ENCODE assay signal across 19 mouse cellular contexts in genomic region chr10:117799806-117800205, GRCm38 (mm10). TPM values are rescaled to one million over a fixed set of nuclear protein-coding genes. Genes with fewer than 3 reads are reported as not detected.
DNase-seq lines count a peak whose midpoint lies in the region; ATAC-seq and TF ChIP-seq lines count a peak whose summit lies in the region.
"Had no signal": no experiment of that assay in that cellular context is flagged by ENCODE, and none has a peak within 500 bp of the region (broad histone marks: within the 10 kb centered on the region; RNA-seq: fewer than 3 reads in every experiment).

No protein-coding gene starts in this region.

- no peaks in the 10 kb centered on the region for H3K9me3 ChIP-seq in heart, embryonic 10.5 days
- H3K9me3 ChIP-seq in liver, embryonic 11.5 days (ENCODE audit: control insufficient read depth, low read length), result no peaks in the 10 kb centered on the region
- H3K9me3 ChIP-seq in limb, embryonic 15.5 days, result no peaks in the 10 kb centered on the region
- H3K9me3 ChIP-seq: embryonic facial prominence, embryonic 13.5 days; hindbrain, embryonic 10.5 days had no signal

- H3K4me3 ChIP-seq in heart, embryonic 10.5 days, result no peak overlapping the region
- no peak overlapping the region for H3K4me3 ChIP-seq in liver, adult 2 months (ENCODE audit: insufficient read depth, low read depth, low read length)
- H3K4me3 ChIP-seq in liver, embryonic 11.5 days (ENCODE audit: low read depth, low read length), result no peak overlapping the region
- H3K4me3 ChIP-seq in limb, embryonic 15.5 days, result no peak overlapping the region
- H3K4me3 ChIP-seq: embryonic facial prominence, embryonic 13.5 days; forebrain, embryonic 13.5 days; gastrocnemius, adult 2 months; hindbrain, embryonic 10.5 days had no signal

- intact Hi-C loops in heart, postnatal 10 days (cut with DNase I), result no loop called here

- WGBS in heart, embryonic 10.5 days, result 88% methylated on average over 11 of the region's 11 CpGs
- 70% methylated on average over 11 of the region's 11 CpGs for WGBS in liver, adult 2 months
- 84% methylated on average over 11 of the region's 11 CpGs for WGBS in liver, embryonic 11.5 days
- WGBS in limb, embryonic 15.5 days, result 80% methylated on average over 11 of the region's 11 CpGs

- H3K4me1 ChIP-seq in heart, embryonic 10.5 days, result no peaks in the 10 kb centered on the region
- H3K4me1 ChIP-seq in liver, adult 2 months (ENCODE audit: control insufficient read depth, insufficient read depth, low read length), result peaks cover 6% of the 10 kb centered on the region; the same call in 1 of the 2 replicates
- H3K4me1 ChIP-seq in liver, embryonic 11.5 days (replicated peaks; ENCODE audit: control insufficient read depth, insufficient read depth, low read length), result peaks cover 5% of the 10 kb centered on the region; the same call in 1 of the 2 replicates
- no peaks in the 10 kb centered on the region; the same call in 1 of the 2 replicates for H3K4me1 ChIP-seq in limb, embryonic 15.5 days
- H3K4me1 ChIP-seq: embryonic facial prominence, embryonic 13.5 days; forebrain, embryonic 13.5 days; hindbrain, embryonic 10.5 days had no signal

- H3K9ac ChIP-seq in liver, adult 2 months (ENCODE audit: low read depth, low read length), result no peak overlapping the region
- H3K9ac ChIP-seq in liver, embryonic 11.5 days (ENCODE audit: low read depth, low read length), result no peak overlapping the region
- H3K9ac ChIP-seq in limb, embryonic 15.5 days, result no peak overlapping the region
- H3K9ac ChIP-seq: embryonic facial prominence, embryonic 13.5 days; forebrain, embryonic 13.5 days; hindbrain, embryonic 14.5 days had no signal

- ATAC-seq in liver, embryonic 11.5 days (replicated peaks; ENCODE audit: low FRiP score), result no peak
- peak; percentile 58; the same call in 1 of the 2 replicates for ATAC-seq in limb, embryonic 15.5 days (ENCODE audit: insufficient number of reproducible peaks, low FRiP score, low TSS enrichment, low read depth)
- ATAC-seq: forebrain, embryonic 13.5 days; Patski had no signal

- no peaks in the 10 kb centered on the region for H3K27me3 ChIP-seq in heart, embryonic 10.5 days (ENCODE audit: insufficient read depth, poor library complexity, severe bottlenecking)
- no peaks in the 10 kb centered on the region for H3K27me3 ChIP-seq in liver, adult 2 months (ENCODE audit: control insufficient read depth, insufficient read depth, low read length)
- no peaks in the 10 kb centered on the region for H3K27me3 ChIP-seq in liver, embryonic 11.5 days (replicated peaks; ENCODE audit: control insufficient read depth, insufficient read depth, low read length)
- H3K27me3 ChIP-seq in limb, embryonic 15.5 days, result no peaks in the 10 kb centered on the region
- H3K27me3 ChIP-seq: CH12.LX; embryonic facial prominence, embryonic 13.5 days; forebrain, embryonic 13.5 days; Patski had no signal

- H3K27ac ChIP-seq in heart, embryonic 10.5 days, result no peak overlapping the region
- H3K27ac ChIP-seq in liver, adult 2 months (replicated peaks; ENCODE audit: insufficient read depth, low read depth, low read length), result no peak overlapping the region; the same call in 1 of the 2 replicates
- H3K27ac ChIP-seq in liver, embryonic 11.5 days (ENCODE audit: low read depth, low read length), result no peak overlapping the region
- no peak overlapping the region for H3K27ac ChIP-seq in limb, embryonic 15.5 days
- H3K27ac ChIP-seq: embryonic facial prominence, embryonic 13.5 days; forebrain, embryonic 13.5 days; gastrocnemius, adult 2 months; hindbrain, embryonic 10.5 days; hindbrain, embryonic 14.5 days had no signal

- TF ChIP-seq CTCF in liver, adult 2 months (IDR thresholded peaks at IDR 0.05; ENCODE audit: low read depth, low read length), result no peak

- no peak overlapping the region for H3K4me2 ChIP-seq in liver, embryonic 11.5 days
- no peak overlapping the region for H3K4me2 ChIP-seq in limb, embryonic 15.5 days
- H3K4me2 ChIP-seq: embryonic facial prominence, embryonic 13.5 days; forebrain, embryonic 13.5 days; hindbrain, embryonic 14.5 days had no signal

- no peaks in the 10 kb centered on the region for H3K36me3 ChIP-seq in heart, embryonic 10.5 days
- no peaks in the 10 kb centered on the region for H3K36me3 ChIP-seq in liver, adult 2 months (ENCODE audit: control insufficient read depth, insufficient read depth, low read length)
- no peaks in the 10 kb centered on the region for H3K36me3 ChIP-seq in liver, embryonic 11.5 days (ENCODE audit: control insufficient read depth, insufficient read depth, low read length)
- no peaks in the 10 kb centered on the region for H3K36me3 ChIP-seq in limb, embryonic 15.5 days
- H3K36me3 ChIP-seq: embryonic facial prominence, embryonic 13.5 days; hindbrain, embryonic 10.5 days had no signal

- DNase-seq in heart, embryonic 10.5 days (ENCODE audit: low spot score), result peak; percentile 53
- no peak for DNase-seq in heart, postnatal 10 days
- DNase-seq in liver, adult 2 months (ENCODE audit: extremely low read depth, low read depth, low spot score), result peak; percentile 60
- DNase-seq in liver, embryonic 11.5 days (ENCODE audit: low spot score), result no peak
- no peak for DNase-seq in lung, postnatal 25 days (ENCODE audit: low spot score)
- DNase-seq: adrenal gland, adult 2 months; adrenal gland, postnatal 25 days; cerebellum, adult 18-20 months; cerebellum, adult 9-11 months; cerebellum, postnatal 36 days; gastrocnemius, adult 2 months; gastrocnemius, postnatal 25 days had no signal

- TF ChIP-seq POLR2A in liver, adult 2 months (IDR thresholded peaks at IDR 0.05; ENCODE audit: extremely low read depth, insufficient read depth, low read length), result no peak

- no peaks in the 10 kb centered on the region for H3K79me2 ChIP-seq in liver, adult 2 months (ENCODE audit: control insufficient read depth, insufficient read depth, low read length)

RNA-seq across cellular contexts. Expression of gene Nup107, which starts 7.3 kb away (rescaled TPM):
- polyA plus RNA-seq in heart, embryonic 10.5 days (2016; fragmentation: Nextera tagmentation; extraction: Ambion mirVana), result 75.0 and 84.0 TPM in 2 replicates
- total RNA-seq in heart, postnatal 10 days (2021), result 10 to 100 TPM; 14.5 to 14.7 TPM
- total RNA-seq in liver, adult 2 months (2014; rRNA removed), result 4.1 and 4.4 TPM in 2 replicates
- polyA plus RNA-seq in liver, adult 2 months (2012; rRNA removed), result 1.2 and 1.8 TPM in 2 replicates
- polyA plus RNA-seq in liver, embryonic 11.5 days (2014; fragmentation: Nextera tagmentation; extraction: Ambion mirVana), result 102 and 120 TPM in 2 replicates
- 54.2 and 54.6 TPM in 2 replicates for polyA plus RNA-seq in limb, embryonic 15.5 days (2015; fragmentation: Nextera tagmentation; extraction: Ambion mirVana)

RNA-seq across cellular contexts. Expression of gene Rap1b, which starts 46.0 kb away (rescaled TPM):
- 132 and 170 TPM in 2 replicates for polyA plus RNA-seq in heart, embryonic 10.5 days (2016; fragmentation: Nextera tagmentation; extraction: Ambion mirVana)
- total RNA-seq in heart, postnatal 10 days (2021), result 10 to 100 TPM; 89.8 to 96.6 TPM
- total RNA-seq in liver, adult 2 months (2014; rRNA removed), result 44.6 and 47.7 TPM in 2 replicates
- polyA plus RNA-seq in liver, adult 2 months (2012; rRNA removed), result 12.5 and 14.5 TPM in 2 replicates
- polyA plus RNA-seq in liver, embryonic 11.5 days (2014; fragmentation: Nextera tagmentation; extraction: Ambion mirVana), result 252 and 292 TPM in 2 replicates
- 184 and 187 TPM in 2 replicates for polyA plus RNA-seq in limb, embryonic 15.5 days (2015; fragmentation: Nextera tagmentation; extraction: Ambion mirVana)

RNA-seq across cellular contexts. Expression of gene Slc35e3, which starts 53.6 kb away (rescaled TPM):
- 10.5 and 14.9 TPM in 2 replicates for polyA plus RNA-seq in heart, embryonic 10.5 days (2016; fragmentation: Nextera tagmentation; extraction: Ambion mirVana)
- total RNA-seq in heart, postnatal 10 days (2021), result 1 to 10 TPM; 7.4 to 8.5 TPM
- 4.1 and 5.2 TPM in 2 replicates for total RNA-seq in liver, adult 2 months (2014; rRNA removed)
- polyA plus RNA-seq in liver, adult 2 months (2012; rRNA removed), result 5.2 and 7.1 TPM in 2 replicates
- 7.1 and 7.2 TPM in 2 replicates for polyA plus RNA-seq in liver, embryonic 11.5 days (2014; fragmentation: Nextera tagmentation; extraction: Ambion mirVana)
- polyA plus RNA-seq in limb, embryonic 15.5 days (2015; fragmentation: Nextera tagmentation; extraction: Ambion mirVana), result 21.5 and 25.1 TPM in 2 replicates

Comparison
In these comparisons a context has a peak if more than half of its experiments do, and no peak if none do; other contexts are left out.
1. DNase-seq: peak in heart, embryonic 10.5 days (single experiment) and liver, adult 2 months (single experiment); none in heart, postnatal 10 days (0 of 2), liver, embryonic 11.5 days (single experiment) and lung, postnatal 25 days (single experiment).
2. RNA of gene Nup107, which starts 7.3 kb away (polyA plus RNA-seq): 102 to 120 TPM in liver, embryonic 11.5 days, 75.0 to 84.0 TPM in heart, embryonic 10.5 days and 54.2 to 54.6 TPM in limb, embryonic 15.5 days; 1.2 to 1.8 TPM in liver, adult 2 months; every median in the first group is over 10 times any median in the second.